Comparison of ENCODE assay signal across 8 mouse cellular contexts in genomic region chr11:97573891-97574550, GRCm38 (mm10). TPM values are rescaled to one million over a fixed set of nuclear protein-coding genes. Genes with fewer than 3 reads are reported as not detected.
DNase-seq lines count a peak whose midpoint lies in the region; ATAC-seq and TF ChIP-seq lines count a peak whose summit lies in the region.

No protein-coding gene starts in this region.

- ATAC-seq in heart, embryonic 11.5 days (replicated peaks; ENCODE audit: insufficient number of reproducible peaks, low FRiP score, low TSS enrichment), result no peak

- peaks cover 90% of the 10 kb centered on the region for H3K27me3 ChIP-seq in heart, embryonic 11.5 days (ENCODE audit: control insufficient read depth, insufficient read depth, low read length)
- peaks cover 12% of the 10 kb centered on the region for H3K27me3 ChIP-seq in heart, adult 2 months (ENCODE audit: control insufficient read depth, insufficient read depth, low read length)

- H3K4me1 ChIP-seq in heart, embryonic 11.5 days (ENCODE audit: control insufficient read depth, insufficient read depth, low read length), result peaks cover 9% of the 10 kb centered on the region
- H3K4me1 ChIP-seq in heart, adult 2 months (ENCODE audit: control insufficient read depth, insufficient read depth, low read length), result no peaks in the 10 kb centered on the region; the same call in 1 of the 2 replicates

- H3K4me2 ChIP-seq in heart, embryonic 11.5 days, result peak overlapping the region; percentile 97

- no peak overlapping the region for H3K9ac ChIP-seq in heart, embryonic 11.5 days (ENCODE audit: low read depth, low read length)
- H3K9ac ChIP-seq in heart, adult 2 months (ENCODE audit: low read depth, low read length), result no peak overlapping the region

- no peak for TF ChIP-seq CTCF in heart, adult 2 months (IDR thresholded peaks at IDR 0.05)
- peak; percentile 28; the same call in 1 of the 2 replicates for TF ChIP-seq CTCF in brain, embryonic 14.5 days (IDR thresholded peaks at IDR 0.05; ENCODE audit: borderline replicate concordance, extremely low read depth, insufficient read depth, insufficient read length)

- intact Hi-C loops in heart, adult 2 months (cut with DNase I), result loop anchor here (5.0 kb wide), 1 partner anchor 42 kb away; no protein-coding TSS in a partner anchor
- intact Hi-C loops in left cerebral cortex, postnatal 10 days (cut with DNase I), result no loop called here
- intact Hi-C loops in heart, postnatal 25 days (cut with DNase I), result no loop called here

- H3K79me2 ChIP-seq in heart, adult 2 months (replicated peaks; ENCODE audit: control insufficient read depth, insufficient read depth, low read length), result no peaks in the 10 kb centered on the region

- TF ChIP-seq POLR2A in heart, adult 2 months (IDR thresholded peaks at IDR 0.05; ENCODE audit: insufficient read depth, low read depth, low read length), result no peak
- TF ChIP-seq POLR2A in brain, embryonic 14.5 days (IDR thresholded peaks at IDR 0.05; ENCODE audit: borderline replicate concordance, extremely low read depth, insufficient read depth, insufficient read length, poor library complexity, severe bottlenecking), result no peak

- no peak for DNase-seq in heart, adult 2 months
- peak; percentile 89 for DNase-seq in brain, embryonic 14.5 days (ENCODE audit: low read depth)
- peak; percentile 73 to 82 for DNase-seq in frontal cortex, postnatal 10 days (ENCODE audit: low spot score in 2 of 2)
- DNase-seq in left cerebral cortex, postnatal 10 days (ENCODE audit: extremely low spot score in 1 of 2, low spot score in 2 of 2), result peak; percentile 52 to 83
- peak; percentile 22 for DNase-seq in naive thymus-derived CD4-positive, alpha-beta T cell, adult 2 months (ENCODE audit: low read depth)
- DNase-seq in T-cell, adult 2 months (ENCODE audit: low spot score), result no peak
- DNase-seq in heart, postnatal 25 days (ENCODE audit: low spot score), result no peak

- WGBS in heart, embryonic 11.5 days (ENCODE audit: insufficient replicate concordance), result under 1% methylated on average over 27 of the region's 28 CpGs
- 3% methylated on average over 21 of the region's 28 CpGs for WGBS in heart, adult 2 months

- no peak for TF ChIP-seq EP300 in heart, adult 2 months (IDR thresholded peaks at IDR 0.05; ENCODE audit: insufficient read depth, low read depth, low read length)

- H3K36me3 ChIP-seq in heart, embryonic 11.5 days (ENCODE audit: control insufficient read depth, insufficient read depth, low read length), result no peaks in the 10 kb centered on the region
- H3K36me3 ChIP-seq in heart, adult 2 months (ENCODE audit: control insufficient read depth, insufficient read depth, low read length), result no peaks in the 10 kb centered on the region

- no peak overlapping the region for H3K27ac ChIP-seq in heart, embryonic 11.5 days (ENCODE audit: low read depth, low read length)
- H3K27ac ChIP-seq in heart, adult 2 months, result no peak overlapping the region

- H3K4me3 ChIP-seq in heart, embryonic 11.5 days (ENCODE audit: low read depth, low read length), result peak overlapping the region; percentile 67
- H3K4me3 ChIP-seq in heart, adult 2 months, result no peak overlapping the region

- no peaks in the 10 kb centered on the region for H3K9me3 ChIP-seq in heart, embryonic 11.5 days (replicated peaks; ENCODE audit: control insufficient read depth, low read length)

RNA-seq across cellular contexts. Expression of gene Srcin1, which starts 2.0 kb away (rescaled TPM):
- polyA plus RNA-seq in heart, embryonic 11.5 days (2014; fragmentation: Nextera tagmentation; extraction: Ambion mirVana), result 0.06 and 0.23 TPM in 2 replicates
- total RNA-seq in heart, adult 2 months (2021), result under 1 TPM; 0.13 to 0.36 TPM
- polyA plus RNA-seq in heart, adult 2 months (2012; rRNA removed), result 0.26 and 0.31 TPM in 2 replicates
- polyA plus RNA-seq in brain, embryonic 14.5 days (2012; rRNA removed), result 45.1 and 70.2 TPM in 2 replicates
- 100 to 1,000 TPM; 281 to 294 TPM for total RNA-seq in left cerebral cortex, postnatal 10 days (2021)
- total RNA-seq in heart, postnatal 25 days (2021), result under 1 TPM; 0.20 to 0.47 TPM

RNA-seq across cellular contexts. Expression of gene Epop, which starts 55.5 kb away (rescaled TPM):
- polyA plus RNA-seq in heart, embryonic 11.5 days (2014; fragmentation: Nextera tagmentation; extraction: Ambion mirVana), result 1.4 and 1.5 TPM in 2 replicates
- total RNA-seq in heart, adult 2 months (2021), result 1 to 10 TPM; 1.4 to 2.6 TPM
- 0.44 and 0.61 TPM in 2 replicates for polyA plus RNA-seq in heart, adult 2 months (2012; rRNA removed)
- polyA plus RNA-seq in brain, embryonic 14.5 days (2012; rRNA removed), result 7.0 and 9.9 TPM in 2 replicates
- total RNA-seq in left cerebral cortex, postnatal 10 days (2021), result 10 to 100 TPM; 15.0 to 18.4 TPM
- total RNA-seq in heart, postnatal 25 days (2021), result 1 to 10 TPM in 1 of 2 experiments, under 1 TPM in 1; 0.94 to 1.5 TPM

Comparison
In these comparisons a context has a peak if more than half of its experiments do, and no peak if none do; other contexts are left out.
1. DNase-seq: peak in brain, embryonic 14.5 days (single experiment), frontal cortex, postnatal 10 days (2 of 2), left cerebral cortex, postnatal 10 days (2 of 2) and naive thymus-derived CD4-positive, alpha-beta T cell, adult 2 months (single experiment); none in heart, adult 2 months (0 of 2), T-cell, adult 2 months (single experiment) and heart, postnatal 25 days (single experiment).
2. RNA of gene Srcin1, which starts 2.0 kb away (total RNA-seq): 281 to 294 TPM in left cerebral cortex, postnatal 10 days; 0.20 to 0.47 TPM in heart, postnatal 25 days and 0.13 to 0.36 TPM in heart, adult 2 months; every median in the first group is over 100 times any median in the second.
3. RNA of gene Epop, which starts 55.5 kb away (total RNA-seq): 15.0 to 18.4 TPM in left cerebral cortex, postnatal 10 days; 1.4 to 2.6 TPM in heart, adult 2 months and 0.94 to 1.5 TPM in heart, postnatal 25 days; every median in the first group is over 4 times any median in the second.